Mouse (Mus musculus) CH12.LX (cell line): ENCODE results near the gene Ccdc57. TPM values are rescaled to one million over a fixed set of nuclear protein-coding genes. Genes with fewer than 3 reads are reported as not detected.

Source experiments
- DNase-seq: peaks from one replicate; pipeline ENCODE4 v3.0.0-alpha.2; 2013; ENCODE audit errors: extremely low read depth
- H3K27ac ChIP-seq: 2 replicates; pipeline ENCODE4 v1.5.1; 2012; ENCODE audit warnings: low read depth, mild to moderate bottlenecking, control low read depth, moderate library complexity; ENCODE audit not compliant: insufficient read depth
- H3K27me3 ChIP-seq: replicated peaks from 2 replicates; pipeline ENCODE3; 2012; ENCODE audit warnings: inconsistent platforms
- H3K36me3 ChIP-seq, 2 experiments: replicated peaks in 1 of 2; 2 replicates each; pipeline versions ENCODE3 to v1.6.1; 2012; ENCODE audit warnings: inconsistent platforms in 1 of 2, low read length in 1 of 2, mild to moderate bottlenecking in 1 of 2, mixed read lengths in 1 of 2, moderate library complexity in 1 of 2; ENCODE audit not compliant: control insufficient read depth in 1 of 2, insufficient read depth in 1 of 2
- H3K4me1 ChIP-seq, 2 experiments: 2 replicates each; pipeline ENCODE4 v1.6.1; 2012; ENCODE audit warnings: inconsistent platforms in 1 of 2, moderate library complexity in 1 of 2; ENCODE audit not compliant: insufficient read depth in 2 of 2, control insufficient read depth in 1 of 2
- H3K4me2 ChIP-seq: 2 replicates; pipeline ENCODE4 v1.6.1; 2012; ENCODE audit warnings: low read depth, mild to moderate bottlenecking, control low read depth; ENCODE audit not compliant: poor library complexity, insufficient read depth, severe bottlenecking
- H3K4me3 ChIP-seq, 3 experiments: fragments of 150-350 bp in 1 of 3; sonication (generic) in 1 of 3; replicated peaks in 1 of 3; 2 replicates each; pipeline versions ENCODE3 to v1.5.1; 2011 to 2012; ENCODE audit warnings: low read depth in 2 of 3, low read length in 2 of 3, mild to moderate bottlenecking in 2 of 3, moderate library complexity in 2 of 3, control low read depth in 1 of 3, improper control_type of control experiment in 1 of 3, inconsistent platforms in 1 of 3, mixed read lengths in 1 of 3; ENCODE audit not compliant: poor library complexity in 1 of 3
- H3K79me2 ChIP-seq: replicated peaks from 2 replicates; pipeline ENCODE4 v1.6.1; 2012; ENCODE audit warnings: mild to moderate bottlenecking, moderate library complexity; ENCODE audit not compliant: control insufficient read depth, poor library complexity, insufficient read depth, severe bottlenecking; ENCODE audit errors: extremely low read depth
- H3K9ac ChIP-seq: 2 replicates; pipeline ENCODE4 v1.6.1; 2012; ENCODE audit warnings: low read depth, mild to moderate bottlenecking, control low read depth, moderate library complexity; ENCODE audit not compliant: insufficient read depth
- H3K9me3 ChIP-seq: replicated peaks from 2 replicates; pipeline ENCODE3; 2012; ENCODE audit warnings: low read length, inconsistent platforms, mixed read lengths
- CHD2 ChIP-seq: IDR thresholded peaks from 2 replicates; pipeline ENCODE4 v1.6.1; 2011; ENCODE audit warnings: low read length, improper control_type of control experiment
- CTCF ChIP-seq, 2 experiments: IDR thresholded peaks in 1 of 2; conservative IDR thresholded peaks in 1 of 2; 2 replicates each; pipeline ENCODE4 v1.5.1; 2011 to 2012; ENCODE audit warnings: low read depth in 2 of 2, low read length in 2 of 2, improper control_type of control experiment in 1 of 2, inconsistent platforms in 1 of 2, mild to moderate bottlenecking in 1 of 2, moderate library complexity in 1 of 2
- ELF1 ChIP-seq: IDR thresholded peaks from 2 replicates; pipeline ENCODE4 v1.6.1; 2014; ENCODE audit warnings: low read depth, mild to moderate bottlenecking, inconsistent platforms, low read length, improper control_type of control experiment
- ETS1 ChIP-seq: conservative IDR thresholded peaks from 2 replicates; pipeline ENCODE4 v1.6.1; 2012; ENCODE audit warnings: low read depth, mild to moderate bottlenecking, inconsistent platforms, low read length, improper control_type of control experiment, moderate library complexity
- JUN ChIP-seq: IDR thresholded peaks from 2 replicates; pipeline ENCODE4 v1.6.1; 2011; ENCODE audit warnings: low read depth, mild to moderate bottlenecking, low read length, improper control_type of control experiment, moderate library complexity; ENCODE audit not compliant: insufficient read depth
- MEF2A ChIP-seq: IDR thresholded peaks from 2 replicates; pipeline ENCODE4 v1.6.1; 2014; ENCODE audit warnings: low read depth, mild to moderate bottlenecking, inconsistent platforms, low read length, improper control_type of control experiment, borderline replicate concordance
- MXI1 ChIP-seq: IDR thresholded peaks from 2 replicates; pipeline ENCODE4 v1.6.1; 2011; ENCODE audit warnings: mild to moderate bottlenecking, low read depth, low read length, improper control_type of control experiment
- RCOR1 ChIP-seq: conservative IDR thresholded peaks from 2 replicates; pipeline ENCODE4 v1.6.1; 2012; ENCODE audit warnings: low read depth, mild to moderate bottlenecking, inconsistent platforms, low read length, improper control_type of control experiment
- ZKSCAN1 ChIP-seq: IDR thresholded peaks from 2 replicates; pipeline ENCODE4 v1.6.1; 2012; ENCODE audit warnings: low read depth, inconsistent platforms, low read length, improper control_type of control experiment, borderline replicate concordance
- ZMIZ1 ChIP-seq: IDR thresholded peaks from 2 replicates; pipeline ENCODE4 v1.6.1; 2012; ENCODE audit warnings: low read depth, mild to moderate bottlenecking, inconsistent platforms, low read length, improper control_type of control experiment
- ZNF384 ChIP-seq: IDR thresholded peaks from 2 replicates; pipeline ENCODE4 v1.6.1; 2012; ENCODE audit warnings: low read depth, low read length, improper control_type of control experiment, inconsistent platforms
- dilution Hi-C: fragments of 300-500 bp; cut with MboI; formaldehyde crosslinking; loops from 2 replicates; pipeline ENCODE4 v1.14.3; 2020; ENCODE audit warnings: low sequenced_read_pairs; ENCODE audit not compliant: extremely low pct_unique_long_range_greater_than_20kb, extremely low pct_ligation_motif_present
- in situ Hi-C: fragments of 300-500 bp; cut with MboI; formaldehyde crosslinking; loops from 3 replicates; pipeline ENCODE4 v1.14.3; 2019; ENCODE audit warnings: low sequenced_read_pairs, low pct_ligation_motif_present, low pct_unique_long_range_greater_than_20kb, mixed read lengths
- polyA plus RNA-seq: library from polyadenylated mRNA; unstranded; fragments of >175 nt; gene quantifications from 2 replicates; pipeline ENCODE4 v1.2.1, GENCODE M21; 2012; ENCODE audit warnings: low read depth; ENCODE audit not compliant: insufficient read length
- total RNA-seq, 2 experiments: library from RNA; depleted of rRNA; stranded (reverse); fragments of 300-350 nt in 1 of 2; fragments of >200 nt in 1 of 2; gene quantifications; 2 replicates each; pipeline ENCODE4 v1.2.3; 2012 to 2014

Gene Ccdc57
- total and polyA plus RNA-seq, 3 experiments, result 2.3 to 6.0 (median 5.4) TPM

DNA sequence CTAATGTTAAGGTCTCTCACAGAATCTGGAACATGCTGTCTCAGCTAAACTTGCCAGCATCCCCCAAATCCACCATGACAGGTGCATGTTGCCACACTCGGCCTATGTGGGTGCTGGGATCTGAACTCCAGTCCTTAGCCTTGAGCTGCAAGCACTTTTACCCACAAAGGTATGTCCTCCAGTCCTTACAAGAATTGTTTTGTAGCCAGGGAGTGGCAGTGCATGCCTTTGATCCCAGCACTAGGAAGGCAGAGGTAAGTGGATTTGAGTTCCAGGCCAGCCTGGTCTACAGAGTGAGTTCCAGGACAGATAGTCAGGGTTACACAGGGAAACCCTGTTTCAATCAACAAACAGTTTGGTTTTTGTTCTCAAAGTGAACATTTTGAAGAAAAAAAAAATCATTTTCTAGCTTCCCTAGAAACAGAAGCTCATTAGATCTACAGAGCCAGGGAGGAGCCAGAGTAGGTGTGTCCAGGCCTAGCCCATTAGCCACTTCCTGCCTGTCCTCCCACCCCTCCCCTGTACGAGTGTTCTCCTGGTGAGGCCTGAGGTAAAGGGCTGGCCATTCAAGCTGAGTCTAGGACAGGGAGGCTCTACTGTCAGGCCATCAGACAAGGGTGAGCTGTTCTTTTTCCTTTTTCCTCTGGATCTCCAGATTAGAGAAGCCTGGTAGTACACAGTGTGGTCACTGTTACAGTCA, 82.2 kb downstream of the Ccdc57 start:
- H3K27me3 ChIP-seq, result no peaks in the 10 kb centered on the region
- no peaks in the 10 kb centered on the region for H3K79me2 ChIP-seq
- H3K4me2 ChIP-seq, result no peak overlapping the region
- H3K27ac ChIP-seq, result no peak overlapping the region
- peaks cover 7 to 39% of the 10 kb centered on the region in 2 experiments; a peak in 3 of 4 replicates for H3K4me1 ChIP-seq
- in situ Hi-C loops (no loop called here), dilution Hi-C loops (no loop called here)
- H3K9ac ChIP-seq, result no peak overlapping the region
- peak overlapping the region in 2 of 3 experiments; percentile 8 to 16 for H3K4me3 ChIP-seq
- peaks cover 0 to 24% of the 10 kb centered on the region in 2 experiments for H3K36me3 ChIP-seq
- DNase-seq, result peak; percentile 44
- no peaks in the 10 kb centered on the region for H3K9me3 ChIP-seq
- TF ChIP-seq ELF1, result peak; percentile 55
- no peak for TF ChIP-seq RCOR1
- TF ChIP-seq ZNF384, result no peak

DNA sequence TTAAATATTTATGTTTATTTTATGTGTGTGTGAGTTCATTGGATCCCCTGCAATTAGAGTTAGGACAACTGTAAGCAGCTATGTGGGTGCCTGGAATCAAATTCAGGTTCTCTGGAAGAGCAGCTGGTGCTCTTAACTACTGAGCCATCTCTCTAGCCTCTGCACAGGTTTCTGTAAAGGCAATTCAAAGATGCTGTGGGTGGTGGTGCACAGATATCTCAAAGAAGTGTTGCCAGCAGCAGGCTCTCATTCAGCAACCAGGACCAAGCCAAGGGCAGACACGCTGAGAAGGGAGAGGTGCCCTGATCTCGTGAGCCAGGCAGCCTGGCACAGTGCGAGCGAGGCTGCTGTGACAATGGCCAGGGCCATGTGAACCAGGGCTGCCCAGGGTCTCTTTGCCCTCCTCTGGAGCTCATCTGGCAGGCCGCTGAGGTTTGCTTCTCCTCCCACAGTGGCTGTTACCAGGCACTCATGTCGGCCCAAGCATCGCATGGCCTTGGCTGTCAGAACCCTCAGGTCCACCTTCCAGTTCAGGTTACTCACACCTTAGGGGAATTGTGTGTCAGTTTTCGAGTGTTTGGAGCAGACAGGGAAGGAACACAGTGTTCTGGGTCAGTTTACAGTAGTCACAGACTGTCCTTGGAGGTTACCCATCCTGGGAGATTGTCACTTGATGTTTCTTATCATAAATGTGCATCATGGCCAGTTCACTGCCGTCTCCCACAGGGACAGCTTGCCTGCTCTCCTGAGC, 85.8 kb downstream of the Ccdc57 start:
- H3K9ac ChIP-seq, result no peak overlapping the region
- in situ Hi-C loops (no loop called here), dilution Hi-C loops (no loop called here)
- peaks cover 0 to 8% of the 10 kb centered on the region in 2 experiments for H3K36me3 ChIP-seq
- DNase-seq, result no peak
- no peaks in the 10 kb centered on the region for H3K27me3 ChIP-seq
- TF ChIP-seq CTCF (conservative IDR thresholded peaks at IDR 0.05 in 1 of 2, IDR thresholded peaks at IDR 0.05 in 1 of 2; ENCODE audit: low read depth in 2 of 2, low read length in 2 of 2) (no peak), JUN (no peak), CHD2 (no peak), ZMIZ1 (no peak), ZKSCAN1 (no peak), MXI1 (no peak), ELF1 (no peak), ETS1 (no peak), MEF2A (no peak)
- no peaks in the 10 kb centered on the region for H3K79me2 ChIP-seq
- no peak overlapping the region for H3K27ac ChIP-seq
- H3K9me3 ChIP-seq, result no peaks in the 10 kb centered on the region
- peaks cover 7 to 18% of the 10 kb centered on the region in 2 experiments; a peak in 3 of 4 replicates for H3K4me1 ChIP-seq
- H3K4me2 ChIP-seq, result no peak overlapping the region
- H3K4me3 ChIP-seq, result no peak overlapping the region
